Mouse (Mus musculus) MN1 (cell line): ENCODE data around the gene Acox2.
A peak's percentile ranks its signal among the peaks of the same experiment; 100 is the strongest.

Experiments used
- DNase-seq: peaks from one replicate; pipeline ENCODE4 v3.0.0-alpha.2; 2016; ENCODE audit warnings: low spot score

Gene Acox2

DNA sequence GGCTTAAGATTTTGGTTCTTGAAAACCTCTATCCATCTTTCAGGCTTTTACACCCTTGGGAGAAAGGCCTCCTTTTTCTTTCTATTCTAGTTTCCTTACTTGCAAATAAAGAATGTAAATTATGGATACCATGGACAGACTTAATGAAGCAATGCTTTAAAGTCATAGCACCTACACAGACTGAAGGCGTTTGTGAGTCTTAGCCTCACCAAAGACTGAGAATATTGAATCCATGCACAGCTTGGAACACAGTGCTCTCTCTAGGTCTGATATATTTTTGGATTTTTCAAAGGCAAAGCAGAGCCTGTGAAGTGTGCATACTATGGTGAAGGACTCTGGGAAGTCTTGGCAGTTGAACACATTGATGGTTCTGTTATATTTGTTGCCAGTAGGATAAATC, 9.9 kb downstream of the Acox2 start:
- no peak for DNase-seq

DNA sequence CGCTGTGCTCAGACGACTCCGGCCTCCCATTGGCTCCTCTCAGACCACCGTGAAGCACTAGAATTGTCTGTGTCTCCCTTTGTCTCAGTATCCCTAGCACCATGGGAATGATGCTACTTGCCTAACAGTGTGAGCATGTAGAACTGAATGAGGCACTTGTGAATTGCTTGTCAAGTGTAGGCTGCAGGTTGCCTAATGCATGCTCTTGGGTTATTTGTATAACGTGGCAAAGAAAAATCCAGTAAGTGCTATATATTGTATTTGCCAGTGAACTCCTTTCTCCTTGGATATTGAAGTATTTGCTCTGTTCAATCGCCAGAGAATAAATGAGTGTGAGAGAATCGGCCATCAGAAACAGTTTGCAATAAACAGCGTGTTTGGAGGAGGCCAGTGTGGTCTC, 12.3 kb downstream of the Acox2 start:
- no peak for DNase-seq

DNA sequence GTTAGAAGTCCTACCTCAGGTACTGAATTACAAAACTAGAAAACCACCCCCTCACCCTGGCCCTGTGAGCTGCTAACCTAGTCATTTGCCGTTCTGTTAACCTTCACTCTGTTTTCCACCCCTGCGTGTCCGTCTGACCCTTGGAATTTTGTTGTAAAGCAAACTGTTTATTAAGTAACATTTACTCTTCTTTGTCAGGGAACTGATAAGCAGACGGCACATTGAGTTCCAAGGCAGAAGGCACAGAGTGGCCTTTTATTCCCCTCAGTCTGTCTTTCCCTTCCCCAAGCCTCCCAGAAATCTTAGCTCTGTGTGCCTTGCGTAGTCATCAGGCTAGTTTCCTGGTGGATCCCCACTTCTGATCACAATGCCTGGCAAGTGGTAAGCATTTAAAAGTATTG, 14.9 kb downstream of the Acox2 start:
- DNase-seq, result no peak

DNA sequence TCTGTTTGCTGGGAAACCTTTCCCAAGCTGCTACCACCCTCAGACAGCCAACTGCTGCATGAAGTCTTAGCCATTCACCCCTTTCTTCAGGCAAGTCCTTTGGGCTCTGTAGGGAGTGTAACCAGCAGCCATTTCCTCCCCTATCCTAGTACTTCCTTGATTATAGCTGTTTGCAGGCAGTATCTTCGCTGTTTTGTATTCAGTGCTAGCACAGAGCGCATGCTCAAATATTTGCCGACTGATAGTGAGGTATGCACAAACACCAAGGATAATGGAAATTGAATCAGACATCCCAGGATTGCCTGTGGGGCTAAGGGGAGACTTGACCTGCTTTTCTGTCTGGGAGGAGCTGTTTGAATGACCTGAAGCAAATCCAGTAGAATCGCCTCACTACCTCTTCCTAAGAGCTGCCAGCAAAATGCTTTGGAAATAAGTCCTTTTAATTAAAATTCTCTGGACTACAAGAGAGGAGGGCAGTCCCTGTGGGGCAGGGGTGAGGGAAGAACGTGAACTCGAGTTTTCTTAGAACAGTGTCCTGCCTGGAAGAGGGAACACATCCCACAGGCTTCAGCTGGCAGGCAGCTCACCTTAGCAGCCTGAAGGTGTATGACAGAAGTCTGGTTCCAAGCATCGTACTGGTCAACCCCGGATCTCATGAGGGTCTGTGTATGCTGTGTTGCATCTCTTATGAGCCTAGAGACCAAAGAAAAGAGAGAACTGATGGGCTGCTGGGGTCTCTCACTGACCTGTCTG, 15.8 kb downstream of the Acox2 start:
- DNase-seq, result no peak

DNA sequence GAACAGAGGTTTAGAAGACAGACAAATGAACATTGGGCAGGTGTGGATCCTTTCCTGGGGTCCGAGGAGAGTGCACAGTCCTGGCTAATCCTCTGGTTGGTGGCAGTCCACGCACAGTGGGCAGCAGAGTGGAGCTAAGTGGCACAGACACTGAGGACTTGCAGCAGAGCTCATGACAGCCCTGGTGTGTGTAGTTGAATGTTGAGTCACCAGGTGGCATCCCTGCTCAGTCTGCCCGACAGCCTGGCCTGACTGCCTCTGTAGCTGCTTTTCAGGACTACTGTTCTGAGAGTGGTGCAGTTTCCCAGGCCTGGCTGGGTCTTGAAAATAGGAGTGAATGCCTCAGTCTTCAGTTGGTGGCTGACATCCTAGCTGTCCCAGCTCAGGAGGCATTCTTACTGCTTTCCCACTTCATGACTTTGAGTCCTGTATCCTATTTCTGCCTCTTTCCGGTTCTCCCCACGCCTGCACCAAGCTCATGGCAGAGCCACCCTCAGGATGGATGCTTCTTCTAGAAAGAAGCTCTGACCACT, 16.7 kb downstream of the Acox2 start:
- peak; percentile 29 for DNase-seq

DNA sequence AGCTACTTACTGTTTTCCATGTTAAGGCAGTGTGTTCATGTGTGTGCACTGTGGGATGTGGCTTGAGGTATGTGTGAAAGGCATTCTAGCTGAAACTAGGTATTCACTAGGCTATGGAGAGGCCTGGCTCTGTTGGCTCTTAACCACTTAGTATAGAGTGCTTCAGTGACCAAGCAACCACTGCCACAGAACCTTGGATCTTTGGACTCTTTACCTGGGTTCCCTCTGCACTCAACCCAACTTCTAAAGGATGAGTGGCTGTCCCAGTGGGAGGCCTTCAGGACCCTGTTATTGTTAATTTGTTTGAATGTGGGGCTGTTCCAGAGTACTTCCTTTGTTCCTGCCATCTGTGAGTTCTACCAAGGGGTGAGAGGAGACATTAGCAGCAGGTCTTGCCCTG, 17.3 kb downstream of the Acox2 start:
- no peak for DNase-seq

DNA sequence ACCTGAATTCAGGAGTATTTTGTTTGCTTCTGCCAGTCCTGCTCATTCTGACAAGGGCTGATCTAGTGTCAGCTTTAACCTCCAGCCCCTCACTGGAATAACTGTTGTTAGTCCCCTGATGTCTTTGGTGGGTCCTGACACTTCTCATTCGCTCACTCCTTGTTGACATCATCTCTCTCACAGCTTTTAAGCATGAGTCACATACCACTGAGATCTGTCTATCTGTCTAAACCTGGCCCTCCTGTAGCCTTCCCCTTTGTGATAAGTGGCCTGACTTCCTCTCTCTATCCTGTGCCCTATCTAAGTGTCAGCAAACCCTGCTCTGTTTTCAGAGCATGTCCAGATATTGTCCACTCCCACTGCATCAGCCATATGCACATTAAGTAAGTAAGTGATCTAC, 25.9 kb downstream of the Acox2 start:
- DNase-seq, result no peak

DNA sequence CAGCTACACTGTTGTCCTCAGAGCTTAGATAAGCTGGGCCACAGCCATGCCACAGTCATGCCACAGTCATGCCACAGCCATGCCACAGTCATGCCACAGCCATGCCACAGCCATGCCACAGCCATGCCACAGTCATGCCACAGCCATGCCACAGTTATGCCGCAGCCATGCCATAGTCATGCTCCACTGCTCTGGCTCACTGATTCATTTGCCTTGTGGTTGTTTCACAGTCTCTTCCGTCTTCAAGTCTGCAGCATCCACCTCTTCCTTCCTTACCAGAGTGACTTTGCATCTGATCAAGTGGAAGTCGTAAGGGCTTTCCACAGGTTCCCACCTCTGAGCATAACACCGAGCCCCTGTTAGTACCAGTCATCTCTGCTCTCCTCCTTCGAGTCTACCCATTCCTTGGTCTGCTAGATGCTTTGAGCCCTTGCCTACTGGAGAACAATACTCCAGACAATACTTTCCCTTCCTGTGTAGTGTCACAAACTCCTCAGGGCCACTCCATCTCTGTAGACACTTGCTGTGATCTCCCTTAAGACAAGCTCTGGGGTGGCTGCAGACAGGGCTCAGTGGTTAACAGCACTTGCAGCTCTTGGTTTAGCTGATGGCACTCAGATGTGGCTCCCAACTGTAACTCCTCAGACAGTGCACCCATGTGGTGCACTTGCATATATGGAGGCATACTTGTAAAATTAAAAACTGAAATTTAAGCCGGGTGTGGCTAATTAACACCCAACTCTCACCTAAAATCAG, 26.8 kb downstream of the Acox2 start:
- no peak for DNase-seq

DNA sequence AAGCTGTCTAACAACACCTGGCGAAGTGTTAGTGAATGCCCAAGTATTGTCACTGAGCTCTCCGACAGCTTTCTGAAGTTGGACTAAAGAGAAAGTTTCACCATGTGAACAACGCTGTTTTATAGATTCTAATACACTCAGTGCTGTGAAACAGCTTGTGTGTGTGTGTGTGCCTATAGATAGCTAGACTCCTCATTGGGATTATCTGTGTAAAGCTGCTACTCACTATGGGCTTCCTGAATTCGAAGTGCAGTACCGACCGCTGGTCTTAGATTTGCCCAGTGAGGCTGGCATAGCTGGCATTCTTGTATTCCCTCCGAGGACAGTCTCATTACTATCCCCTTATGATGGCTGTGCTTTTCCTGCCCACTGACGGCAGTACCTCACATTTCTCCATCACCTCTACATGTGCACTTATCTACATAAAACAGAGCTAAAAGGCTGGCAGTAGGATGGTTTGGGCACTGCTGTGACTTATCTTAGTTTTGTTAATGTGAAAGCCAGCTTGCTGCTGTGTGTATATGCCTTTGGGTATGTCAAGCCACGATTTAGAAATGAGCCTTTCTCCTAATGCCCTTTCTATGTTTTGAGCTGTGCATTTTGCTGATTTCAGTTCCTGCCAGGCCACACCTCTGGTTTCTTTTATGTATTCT, 29.7 kb downstream of the Acox2 start:
- no peak for DNase-seq

DNA sequence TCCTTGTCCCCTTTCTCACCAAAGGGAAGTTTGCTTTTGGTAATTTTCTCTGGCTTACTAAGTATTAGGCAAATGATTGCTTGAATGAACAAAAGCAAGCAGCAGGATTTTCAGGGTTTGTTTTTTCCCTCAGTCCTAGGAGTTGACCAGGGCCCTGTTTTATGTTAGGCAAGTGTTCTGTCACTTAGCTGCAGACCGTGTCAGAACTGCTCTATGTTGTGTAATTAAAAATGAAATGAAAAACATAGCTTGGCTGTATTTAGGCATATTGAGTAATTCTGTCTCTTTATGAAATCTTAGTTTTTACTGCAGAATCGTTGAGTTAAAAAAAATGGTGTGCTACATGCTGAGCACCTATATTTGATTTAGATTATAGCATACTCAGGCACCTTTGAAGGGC, 34.3 kb downstream of the Acox2 start:
- no peak for DNase-seq

DNA sequence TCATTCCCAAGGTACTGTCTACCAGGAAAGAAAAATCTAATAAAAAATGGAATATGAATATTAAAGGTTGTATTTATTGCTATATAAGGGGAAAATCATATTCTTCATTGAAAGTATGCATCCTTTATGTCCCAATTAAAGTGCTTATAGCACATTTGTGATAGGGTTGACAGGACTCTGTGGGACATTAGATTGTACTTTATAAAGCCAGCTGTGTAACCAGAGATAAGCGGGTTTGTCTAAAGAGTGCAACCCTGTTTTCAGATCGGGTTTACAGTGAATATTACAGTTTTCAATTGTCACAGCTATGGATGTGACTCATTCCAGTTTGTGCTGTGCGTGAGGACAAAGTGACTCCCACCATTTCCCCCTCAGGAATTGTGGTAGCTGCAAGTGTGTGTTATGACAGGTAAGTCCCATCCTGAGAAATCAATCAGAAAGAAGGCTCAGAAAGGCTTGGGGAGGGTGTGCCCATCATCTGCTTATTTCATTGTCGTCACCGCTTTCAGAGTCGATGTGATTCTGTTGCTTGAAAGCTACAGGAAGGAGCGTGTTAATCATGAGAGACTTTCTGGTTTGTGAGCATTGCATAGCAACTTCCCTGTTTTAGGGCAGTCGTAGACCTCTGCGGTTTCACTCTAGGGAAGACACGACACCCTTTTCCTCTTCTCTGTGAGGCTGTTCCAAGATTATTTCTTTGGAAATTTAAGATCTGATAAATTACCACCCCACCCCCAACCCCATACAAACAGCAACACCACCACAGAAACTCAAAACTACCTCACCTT, 35.5 kb downstream of the Acox2 start:
- DNase-seq, result no peak

DNA sequence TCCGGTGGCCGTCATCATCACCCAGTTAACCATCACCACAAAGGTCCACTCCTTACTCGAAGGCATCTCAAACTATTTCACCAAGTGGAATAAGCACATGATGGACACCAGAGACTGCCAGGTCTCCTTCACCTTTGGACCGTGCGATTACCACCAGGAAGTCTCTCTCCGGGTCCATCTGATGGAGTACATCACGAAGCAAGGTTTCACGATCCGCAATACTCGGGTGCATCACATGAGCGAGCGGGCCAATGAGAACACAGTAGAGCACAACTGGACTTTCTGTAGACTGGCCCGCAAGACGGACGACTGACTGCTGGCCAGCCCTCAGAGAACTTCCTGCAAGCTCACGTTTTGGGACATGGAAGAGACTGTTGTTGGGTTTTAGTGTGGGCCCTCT, 36.6 kb downstream of the Acox2 start:
- no peak for DNase-seq

DNA sequence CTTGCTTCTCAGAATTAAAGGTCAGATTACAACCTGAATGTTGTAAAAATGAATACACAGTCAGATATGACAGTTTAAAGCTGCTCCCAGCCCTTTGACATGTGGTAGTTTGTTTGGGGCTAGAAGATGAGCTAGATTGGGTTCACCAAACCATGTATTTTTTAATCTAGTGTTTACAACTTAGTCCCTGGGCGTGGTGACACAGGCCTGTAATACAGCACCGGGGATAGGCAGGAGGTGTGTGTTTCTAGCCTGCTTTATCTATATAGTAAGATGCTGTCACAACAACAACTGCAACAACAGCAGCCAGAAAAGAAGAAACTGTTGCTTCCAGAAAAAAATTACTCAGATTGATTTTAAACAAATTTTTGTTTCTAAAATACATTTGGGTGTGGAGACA, 38.2 kb downstream of the Acox2 start:
- DNase-seq, result no peak

DNA sequence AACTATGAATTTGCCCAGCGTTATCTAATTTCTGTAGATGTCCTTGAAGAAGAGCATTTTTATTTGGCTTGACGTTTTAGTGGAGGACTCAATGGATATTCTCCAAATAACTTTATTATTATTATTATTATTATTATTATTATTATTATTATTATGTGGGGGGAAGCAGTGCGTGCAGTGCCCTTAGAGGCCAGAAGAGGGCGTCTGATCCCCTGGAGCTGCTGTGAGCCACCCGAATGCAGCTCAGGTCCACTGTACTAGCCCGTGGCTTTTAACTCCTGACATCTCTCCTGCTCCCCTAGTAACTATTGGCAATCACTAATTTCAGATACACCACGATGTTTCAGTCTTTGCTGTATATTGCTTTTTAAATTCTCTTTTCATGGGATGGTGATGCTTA, 38.8 kb downstream of the Acox2 start:
- no peak for DNase-seq

DNA sequence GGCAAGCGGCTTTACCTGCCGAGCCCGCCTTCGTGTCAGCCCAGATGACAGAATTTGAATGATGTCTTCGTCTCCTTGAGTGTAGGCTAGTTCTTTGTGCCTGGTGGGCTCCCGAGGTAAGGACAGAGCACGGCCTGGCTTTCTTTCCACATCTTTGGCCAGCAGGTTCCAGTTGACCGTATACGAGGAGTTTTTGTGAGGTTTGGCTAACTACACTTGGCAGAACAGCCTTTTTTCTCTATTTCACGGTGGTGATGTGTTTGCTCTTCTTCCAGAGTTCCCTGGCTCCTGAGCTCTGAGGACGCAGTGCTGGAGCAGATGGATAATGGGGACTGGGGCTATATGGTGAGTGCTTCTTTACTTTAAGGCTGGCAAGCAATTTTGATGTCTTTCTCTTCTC, 39.3 kb downstream of the Acox2 start:
- no peak for DNase-seq

DNA sequence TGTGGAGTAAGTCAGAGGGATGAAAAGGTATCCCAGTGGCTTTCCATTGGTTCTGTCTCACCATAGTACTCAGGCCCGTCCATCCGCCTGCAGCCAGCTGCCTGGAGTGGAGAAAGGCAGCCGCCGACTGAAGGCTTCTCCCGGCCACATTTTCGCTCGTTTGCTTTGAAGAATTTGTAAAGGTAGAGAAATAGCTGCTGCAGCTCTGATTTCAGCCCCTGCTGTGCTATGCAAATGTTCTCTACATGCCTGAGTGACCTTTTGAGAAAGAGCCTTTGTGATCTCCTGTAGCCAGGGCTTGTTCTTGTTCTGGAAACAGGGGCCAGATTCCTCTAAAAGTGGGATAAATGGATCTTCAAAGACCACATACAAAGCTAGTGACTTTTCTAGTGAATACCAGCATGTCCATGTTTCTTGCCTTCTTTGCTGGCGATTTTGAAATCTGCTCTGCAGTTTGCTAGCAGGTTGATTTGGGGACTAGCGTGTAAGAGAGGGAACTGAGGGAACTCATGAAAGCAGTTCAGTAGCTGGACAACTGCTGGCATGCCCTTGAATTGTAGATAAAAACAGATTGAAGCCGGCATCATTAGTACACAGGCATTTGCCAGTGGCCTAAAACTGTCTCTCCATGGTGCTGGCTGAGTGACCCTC, 40.3 kb downstream of the Acox2 start:
- no peak for DNase-seq

DNA sequence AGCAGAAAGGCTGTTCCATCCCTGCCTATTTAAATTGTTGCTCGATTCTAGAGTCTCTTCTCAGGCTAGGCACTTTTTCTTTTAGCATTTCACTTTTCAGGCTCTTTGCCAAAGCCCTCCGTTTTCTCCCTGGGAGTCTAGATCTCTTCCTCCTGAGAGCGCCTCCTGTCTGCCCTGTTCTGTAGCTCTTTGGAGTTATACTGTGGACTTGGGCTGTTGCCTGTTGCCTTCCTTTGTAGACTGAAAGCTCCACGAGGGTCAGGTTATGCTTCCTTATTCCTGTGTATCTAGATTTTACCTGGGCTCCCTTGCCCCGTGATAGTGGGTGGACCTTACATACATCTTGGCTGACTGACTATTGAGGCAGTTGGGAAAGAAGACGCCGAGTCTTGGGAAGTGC, 40.9 kb downstream of the Acox2 start:
- DNase-seq, result no peak

DNA sequence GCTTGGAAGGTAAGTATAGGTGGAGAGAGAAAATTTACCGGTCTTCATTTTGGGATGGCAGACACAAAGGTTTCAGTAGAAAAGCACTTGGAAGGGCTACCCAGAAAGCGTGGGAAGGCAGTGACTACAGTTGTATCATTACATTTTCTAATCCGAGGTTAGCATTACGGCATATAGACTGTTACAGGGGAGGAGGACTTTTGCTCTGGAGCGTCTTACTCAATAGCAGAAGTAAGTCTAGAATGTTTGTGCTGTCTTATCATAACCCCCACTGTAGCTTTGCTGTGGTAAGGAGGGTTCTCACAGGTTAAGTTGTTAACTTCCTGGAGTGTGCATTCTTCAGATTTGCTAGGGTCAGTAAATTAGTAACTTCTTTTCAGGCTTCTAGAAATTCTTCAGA, 43.1 kb downstream of the Acox2 start:
- no peak for DNase-seq

DNA sequence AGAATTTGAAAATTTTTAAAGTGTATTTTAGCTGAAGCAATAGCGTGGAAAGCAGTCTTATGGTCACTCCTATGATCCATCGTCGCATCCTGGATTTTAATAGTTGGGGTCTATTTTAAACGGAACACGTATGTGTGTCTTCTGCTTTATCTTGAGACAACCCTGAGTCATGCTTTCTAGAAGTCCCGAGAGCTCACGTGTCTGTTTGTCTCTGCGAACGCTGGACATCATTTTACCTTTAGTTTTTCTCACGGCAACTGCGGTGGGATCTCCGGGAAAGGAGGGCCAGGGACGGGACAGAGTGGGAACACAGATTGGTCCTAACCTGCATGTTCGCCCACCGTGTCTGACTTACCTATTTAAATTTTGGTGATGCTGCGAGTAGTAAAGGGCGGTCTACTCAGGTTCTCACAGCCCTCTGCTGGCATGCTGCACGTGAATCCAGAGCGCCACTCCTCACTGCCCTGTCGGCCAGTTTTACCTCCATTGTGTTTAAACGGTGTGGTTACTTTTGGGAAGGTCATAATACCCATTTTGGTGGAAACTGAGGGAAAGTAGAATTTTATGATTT, 43.9 kb downstream of the Acox2 start:
- DNase-seq, result peak; percentile 33

DNA sequence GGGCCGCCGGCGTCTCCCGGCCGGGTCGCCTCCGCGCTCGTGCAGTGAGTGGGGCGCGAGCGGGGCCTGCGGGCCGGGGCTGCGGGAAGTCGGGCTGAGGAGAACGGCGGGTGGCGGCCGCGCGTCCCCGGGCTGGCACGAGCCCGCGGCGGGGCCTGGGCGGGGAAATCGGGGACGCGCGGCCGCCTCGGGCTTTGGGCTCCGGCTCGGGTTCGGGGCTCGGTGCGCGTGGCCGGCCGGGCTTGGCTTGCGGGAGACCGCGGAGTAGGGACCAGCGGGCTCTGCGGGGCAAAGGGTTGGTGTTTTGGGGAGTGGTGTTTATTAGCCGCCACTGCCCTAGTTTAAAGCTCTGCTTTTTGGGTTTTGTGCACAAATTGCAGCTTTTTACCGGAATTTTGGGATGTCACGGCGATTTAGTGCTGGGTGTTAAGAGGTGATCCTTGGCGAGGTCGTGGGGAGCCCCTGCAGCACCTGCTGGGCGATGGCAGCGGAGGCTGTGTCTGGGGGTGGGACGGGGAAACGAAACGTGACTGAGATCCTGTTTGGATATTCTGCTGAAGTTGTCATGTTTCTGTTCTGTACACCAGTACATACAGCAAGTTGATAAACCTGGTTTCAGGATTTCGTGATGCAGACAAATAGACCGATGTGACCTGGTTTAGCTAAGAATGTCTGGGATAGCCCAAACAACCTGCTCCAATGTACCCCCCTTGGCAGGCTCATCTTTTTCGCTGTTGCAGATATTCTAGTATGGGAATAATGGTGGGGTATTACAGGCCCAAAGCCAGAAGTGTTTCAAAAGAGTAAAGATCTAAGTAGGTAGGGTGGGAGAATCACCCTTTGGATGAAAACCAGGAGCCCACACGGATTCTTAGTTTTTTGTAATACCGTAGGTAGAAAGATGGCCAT, 44.6 kb downstream of the Acox2 start:
- peak; percentile 61 for DNase-seq
